Mouse (Mus musculus) midbrain, embryonic 15.5 days (tissue): ENCODE measurements around the gene Rbl2. TPM values are rescaled to one million over a fixed set of nuclear protein-coding genes. Genes with fewer than 3 reads are reported as not detected.

Experiments
- polyA plus RNA-seq: library from polyadenylated mRNA; unstranded; fragments of >200 nt; fragmentation: Nextera tagmentation; extraction: Ambion mirVana; gene quantifications from 2 replicates; pipeline ENCODE4 v1.2.1, GENCODE M21; 2015

The Rbl2 gene
- polyA plus RNA-seq, 1 experiment from 2014 or later: 22.0 TPM

Other genes starting within 250 kb of the Rbl2 start
- gene Chd9, start 241.7 kb upstream of the Rbl2 start, polyA plus RNA-seq: 79.5 and 81.7 TPM in 2 replicates
- 135 and 140 TPM in 2 replicates for gene Aktip, start 129.9 kb downstream of the Rbl2 start, polyA plus RNA-seq
- 12.6 and 12.9 TPM in 2 replicates for gene Rpgrip1l, start 243.2 kb downstream of the Rbl2 start, polyA plus RNA-seq
- 167 and 176 TPM in 2 replicates for gene Fto, start 243.5 kb downstream of the Rbl2 start, polyA plus RNA-seq